Mouse (Mus musculus): ENCODE results near the gene Pam. TPM values are rescaled to one million over a fixed set of nuclear protein-coding genes. Genes with fewer than 3 reads are reported as not detected.

Gene Pam
- polyA plus RNA-seq, 1 experiment, result 35.4 TPM

DNA sequence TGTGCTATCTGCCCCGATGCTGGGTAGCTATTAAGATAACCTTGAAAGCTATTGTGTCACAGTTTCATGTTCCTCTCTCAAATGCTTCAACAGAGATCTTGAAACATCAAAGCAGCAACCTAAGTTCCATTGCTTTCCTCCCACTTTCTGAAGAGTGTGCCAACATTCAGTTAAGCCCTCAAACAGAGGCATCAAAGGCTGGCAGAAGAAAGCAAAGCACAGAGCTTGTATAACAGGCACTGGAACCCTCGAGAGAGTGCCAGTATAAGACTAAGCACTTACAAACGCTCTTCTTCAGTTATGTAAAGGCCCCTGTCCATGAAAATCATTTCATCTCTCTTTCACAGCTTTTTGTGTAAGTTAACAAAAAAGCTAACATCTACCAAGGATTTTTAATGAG lies 241.2 kb downstream of the Pam start:
- Histone ChIP-seq H3K4me3 (replicated peaks; ENCODE audit: insufficient read depth, low read depth, low read length) (no peak overlapping the region), H3K27me3 (ENCODE audit: control insufficient read depth, insufficient read depth, low read length) (no peaks in the 10 kb centered on the region; the same call in 1 of the 2 replicates), H3K4me1 (ENCODE audit: control insufficient read depth, insufficient read depth, low read length) (no peaks in the 10 kb centered on the region), H3K27ac (ENCODE audit: insufficient read depth, low read length) (no peak overlapping the region)
- no peak for DNase-seq
- WGBS, result 64% methylated on average over 3 of the region's 3 CpGs
- no peak for TF ChIP-seq POLR2A (IDR thresholded peaks at IDR 0.05; ENCODE audit: borderline replicate concordance, insufficient read depth, low read length)
- no peak for TF ChIP-seq CTCF (IDR thresholded peaks at IDR 0.05; ENCODE audit: borderline replicate concordance, insufficient read depth, low read depth, low read length)

- no peak for DNase-seq
- H3K27ac ChIP-seq (ENCODE audit: insufficient read depth, low read length), result no peak overlapping the region
- no peaks in the 10 kb centered on the region for H3K4me1 ChIP-seq (ENCODE audit: control insufficient read depth, insufficient read depth, low read length)
- H3K27me3 ChIP-seq (ENCODE audit: control insufficient read depth, insufficient read depth, low read length), result no peaks in the 10 kb centered on the region; the same call in 1 of the 2 replicates
- 71% methylated on average over 13 of the region's 13 CpGs for WGBS
- TF ChIP-seq POLR2A (IDR thresholded peaks at IDR 0.05; ENCODE audit: borderline replicate concordance, insufficient read depth, low read length) (no peak), CTCF (IDR thresholded peaks at IDR 0.05; ENCODE audit: borderline replicate concordance, insufficient read depth, low read depth, low read length) (no peak)
- H3K4me3 ChIP-seq (replicated peaks; ENCODE audit: insufficient read depth, low read depth, low read length), result no peak overlapping the region
Observed at GRCm38 (mm10) chr1:97851601-97852175, 243.8 kb downstream of the Pam start.

DNA sequence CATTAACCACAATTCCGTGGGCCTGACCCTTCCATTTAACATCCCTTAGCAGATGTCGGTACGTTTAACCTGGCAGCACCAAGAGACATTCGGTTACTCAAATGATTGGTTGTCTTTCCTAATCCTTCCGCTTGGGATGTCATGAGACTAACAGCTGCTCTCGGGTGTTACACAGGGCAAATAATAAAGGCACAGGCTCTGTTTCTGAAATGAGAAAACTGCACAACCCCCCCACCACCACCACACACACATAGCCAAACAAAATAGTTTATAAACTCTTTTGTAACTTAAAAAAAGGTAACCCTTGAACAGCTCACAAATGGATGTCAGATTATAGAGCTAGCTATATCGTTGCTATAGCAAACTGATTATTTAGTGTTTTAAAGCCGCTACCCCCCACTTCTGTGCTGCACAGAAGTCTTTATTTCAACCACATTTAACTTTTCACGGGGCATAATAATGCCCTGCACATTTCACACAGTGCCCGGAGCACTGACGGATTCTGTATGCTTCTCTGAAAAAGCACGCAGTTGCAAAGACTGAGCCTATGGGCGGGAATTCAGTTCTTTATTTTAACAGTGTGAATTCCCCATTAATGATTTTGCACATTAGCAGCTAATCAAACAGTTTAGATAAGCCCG lies 246.7 kb downstream of the Pam start:
- 43% methylated on average over 14 of the region's 14 CpGs for whole genome bisulfite sequencing
- TF ChIP-seq CTCF (IDR thresholded peaks at IDR 0.05; ENCODE audit: borderline replicate concordance, insufficient read depth, low read depth, low read length) (no peak), POLR2A (IDR thresholded peaks at IDR 0.05; ENCODE audit: borderline replicate concordance, insufficient read depth, low read length) (no peak)
- DNase-seq, result no peak
- Histone ChIP-seq H3K4me3 (replicated peaks; ENCODE audit: insufficient read depth, low read depth, low read length) (no peak overlapping the region), H3K27ac (ENCODE audit: insufficient read depth, low read length) (no peak overlapping the region), H3K27me3 (ENCODE audit: control insufficient read depth, insufficient read depth, low read length) (no peaks in the 10 kb centered on the region; the same call in 1 of the 2 replicates), H3K4me1 (ENCODE audit: control insufficient read depth, insufficient read depth, low read length) (no peaks in the 10 kb centered on the region)

GRCm38 (mm10) chr1:97843220-97843992 lies 252.0 kb downstream of the Pam start:
- Histone ChIP-seq H3K4me3 (replicated peaks; ENCODE audit: insufficient read depth, low read depth, low read length) (no peak overlapping the region), H3K27ac (ENCODE audit: insufficient read depth, low read length) (no peak overlapping the region), H3K27me3 (ENCODE audit: control insufficient read depth, insufficient read depth, low read length) (no peaks in the 10 kb centered on the region), H3K4me1 (ENCODE audit: control insufficient read depth, insufficient read depth, low read length) (no peaks in the 10 kb centered on the region)
- peak; percentile 40 to 79 for DNase-seq
- TF ChIP-seq POLR2A (IDR thresholded peaks at IDR 0.05; ENCODE audit: borderline replicate concordance, insufficient read depth, low read length), result no peak
- no peak for TF ChIP-seq CTCF (IDR thresholded peaks at IDR 0.05; ENCODE audit: borderline replicate concordance, insufficient read depth, low read depth, low read length)

DNA sequence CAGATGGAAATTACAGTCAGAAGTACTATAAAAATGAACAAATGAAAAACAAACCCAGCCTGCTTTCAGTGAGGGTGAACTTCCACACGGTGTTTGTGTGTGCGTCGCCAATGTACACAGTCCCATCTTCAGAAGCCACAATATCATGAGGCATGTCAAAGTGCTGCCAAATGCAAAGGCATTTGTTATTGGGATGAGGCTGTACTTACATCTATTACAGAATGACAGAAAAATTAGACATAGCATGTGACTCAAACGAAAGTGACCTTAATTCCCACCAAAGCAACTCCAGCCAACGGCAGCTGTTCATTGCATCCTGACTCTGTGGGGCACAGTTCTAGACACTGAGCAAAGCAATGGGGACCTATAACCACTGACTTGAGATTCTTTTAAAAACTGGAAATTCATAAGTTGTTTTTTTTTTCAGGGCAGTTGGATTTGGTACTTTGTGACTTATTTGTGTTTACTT lies 261.1 kb downstream of the Pam start:
- WGBS, result 23% methylated on average over 5 of the region's 5 CpGs

DNA sequence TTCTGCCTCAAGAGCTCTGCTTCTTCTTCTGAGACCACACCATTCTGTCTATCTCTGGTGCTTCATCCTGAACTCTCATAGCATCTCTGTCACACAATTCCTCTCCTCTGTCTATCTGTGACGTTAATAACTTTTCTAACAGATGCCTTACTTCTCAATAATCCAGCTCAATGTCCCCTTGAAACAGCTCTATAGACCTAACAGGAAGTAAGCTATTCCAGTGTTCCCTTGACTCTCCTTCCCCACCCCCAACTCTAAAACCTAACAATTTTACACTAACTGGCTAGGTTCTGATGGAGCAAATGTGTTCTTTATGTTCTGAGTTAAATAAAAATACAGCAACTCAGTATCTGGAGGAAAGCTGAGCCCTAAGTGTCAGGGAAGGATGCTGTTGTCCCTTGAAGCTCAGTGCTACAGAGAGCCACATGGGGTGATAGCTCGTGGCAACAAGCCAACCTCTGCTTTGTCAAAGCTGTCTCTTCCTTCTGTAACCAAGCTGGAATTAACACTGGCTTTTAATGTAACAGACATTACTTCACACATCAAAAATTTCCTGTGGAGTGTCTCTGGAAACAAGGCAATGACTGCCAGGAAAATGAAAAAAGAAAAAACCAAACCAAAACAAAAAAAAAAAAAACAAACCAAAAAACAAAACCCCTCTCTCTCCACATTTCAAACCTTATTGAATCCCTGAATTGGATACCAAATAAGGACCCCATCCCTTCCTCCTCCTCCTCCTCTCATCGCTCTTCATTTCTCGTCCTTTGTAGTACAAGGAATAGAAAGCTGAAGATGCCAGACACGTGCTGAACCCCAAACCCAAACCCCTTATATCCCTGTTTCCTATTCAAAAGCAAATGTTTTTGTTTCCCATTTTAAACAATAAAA lies 261.7 kb downstream of the Pam start:
- TF ChIP-seq CTCF (IDR thresholded peaks at IDR 0.05; ENCODE audit: borderline replicate concordance, insufficient read depth, low read depth, low read length), result no peak
- TF ChIP-seq POLR2A (IDR thresholded peaks at IDR 0.05; ENCODE audit: borderline replicate concordance, insufficient read depth, low read length), result no peak
- DNase-seq, result peak in 1 of 2 experiments; percentile 28
- H3K27me3 ChIP-seq (ENCODE audit: control insufficient read depth, insufficient read depth, low read length), result no peaks in the 10 kb centered on the region
- H3K4me1 ChIP-seq (ENCODE audit: control insufficient read depth, insufficient read depth, low read length), result no peaks in the 10 kb centered on the region
- no peak overlapping the region for H3K4me3 ChIP-seq (replicated peaks; ENCODE audit: insufficient read depth, low read depth, low read length)
- H3K27ac ChIP-seq (ENCODE audit: insufficient read depth, low read length), result no peak overlapping the region
- WGBS, result 16% methylated on average over 5 of the region's 5 CpGs

More for the DNA sequence above, 261.1 kb downstream of the Pam start:
- no peak for TF ChIP-seq CTCF (IDR thresholded peaks at IDR 0.05; ENCODE audit: borderline replicate concordance, insufficient read depth, low read depth, low read length)
- TF ChIP-seq POLR2A (IDR thresholded peaks at IDR 0.05; ENCODE audit: borderline replicate concordance, insufficient read depth, low read length), result no peak
- DNase-seq, result no peak
- Histone ChIP-seq H3K4me1 (ENCODE audit: control insufficient read depth, insufficient read depth, low read length) (no peaks in the 10 kb centered on the region), H3K27ac (ENCODE audit: insufficient read depth, low read length) (no peak overlapping the region), H3K27me3 (ENCODE audit: control insufficient read depth, insufficient read depth, low read length) (no peaks in the 10 kb centered on the region), H3K4me3 (replicated peaks; ENCODE audit: insufficient read depth, low read depth, low read length) (no peak overlapping the region)

DNA sequence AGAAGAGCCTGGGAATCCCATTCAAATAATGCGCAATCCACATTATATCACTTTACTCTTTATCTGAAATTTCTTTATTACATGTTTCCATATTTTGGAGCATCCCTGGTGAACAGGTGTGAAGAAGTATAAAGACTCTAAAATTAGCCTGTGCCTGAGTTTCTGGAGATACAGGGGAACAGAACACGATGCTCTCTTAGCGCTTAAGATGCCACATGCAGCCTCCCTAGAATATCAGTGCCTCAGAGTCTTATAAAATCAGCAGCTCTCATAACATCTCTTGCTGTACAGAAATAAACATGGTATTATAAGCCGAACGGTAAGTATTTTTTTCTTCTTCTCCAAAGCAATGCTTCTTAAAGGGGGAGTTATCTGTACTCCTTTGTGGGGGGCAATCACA lies 267.4 kb downstream of the Pam start:
- Histone ChIP-seq H3K4me1 (ENCODE audit: control insufficient read depth, insufficient read depth, low read length) (no peaks in the 10 kb centered on the region), H3K27ac (ENCODE audit: insufficient read depth, low read length) (no peak overlapping the region), H3K4me3 (replicated peaks; ENCODE audit: insufficient read depth, low read depth, low read length) (no peak overlapping the region), H3K27me3 (ENCODE audit: control insufficient read depth, insufficient read depth, low read length) (no peaks in the 10 kb centered on the region)
- 94% methylated on average over 5 of the region's 5 CpGs for WGBS
- no peak for DNase-seq
- TF ChIP-seq CTCF (IDR thresholded peaks at IDR 0.05; ENCODE audit: borderline replicate concordance, insufficient read depth, low read depth, low read length), result no peak
- no peak for TF ChIP-seq POLR2A (IDR thresholded peaks at IDR 0.05; ENCODE audit: borderline replicate concordance, insufficient read depth, low read length)

Measured in cerebellum, adult 2 months (tissue).